Mouse (Mus musculus) embryo, embryonic 11 days (tissue): ENCODE measurements around the gene Synpo2l.

ENCODE experiments used
- DNase-seq: peaks from one replicate; pipeline ENCODE4 v3.0.0-alpha.2; 2015

Gene Synpo2l

GRCm38 (mm10) chr14:20677906-20678305, 9.8 kb upstream of the Synpo2l start:
- no peak for DNase-seq

GRCm38 (mm10) chr14:20674064-20674833, 6.1 kb upstream of the Synpo2l start, which contains the start of gene Sec24c:
Gene Sec24c (plus strand): TSS chr14:20674308.
- peak; percentile 100 for DNase-seq

DNA sequence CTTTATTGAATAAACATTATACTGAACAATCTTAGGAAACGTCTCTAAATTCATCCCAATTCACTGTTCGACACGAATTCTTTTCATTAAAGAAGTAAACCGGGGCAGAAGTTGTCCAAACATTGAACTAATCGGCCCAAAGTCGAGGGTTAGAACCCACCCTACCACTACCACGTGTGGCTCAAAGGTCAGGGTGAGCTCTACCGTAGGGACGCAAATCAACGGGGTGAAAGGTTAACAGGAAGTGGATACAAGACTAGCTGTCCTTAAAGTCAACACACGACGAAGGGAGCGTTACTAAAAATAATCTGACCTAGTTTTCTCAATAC, 5.5 kb upstream of the Synpo2l start:
- no peak for DNase-seq

GRCm38 (mm10) chr14:20672990-20673389, 4.8 kb upstream of the Synpo2l start:
- no peak for DNase-seq

GRCm38 (mm10) chr14:20667469-20667868, 685 bp downstream of the Synpo2l start:
- no peak for DNase-seq

GRCm38 (mm10) chr14:20664436-20664835, 3.7 kb downstream of the Synpo2l start:
- no peak for DNase-seq

DNA sequence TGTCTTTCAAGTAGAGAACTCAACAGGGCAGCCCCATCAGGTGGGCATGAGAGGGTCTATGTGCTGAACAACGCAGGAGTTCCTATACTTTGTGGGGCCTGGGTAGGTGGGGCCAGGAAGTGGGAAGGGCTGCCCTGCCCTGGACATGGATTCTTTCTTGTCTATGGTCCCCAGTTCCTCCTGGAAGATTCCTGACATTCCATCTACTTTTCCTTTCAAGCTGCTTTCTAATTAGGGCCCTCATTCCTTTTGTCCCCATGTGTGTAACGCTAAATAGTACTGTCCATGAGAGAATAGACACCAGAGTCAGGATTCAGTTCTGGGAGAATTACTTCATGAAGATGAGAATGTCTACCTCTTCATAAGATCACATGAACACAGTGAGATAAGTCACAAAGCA, 4.6 kb downstream of the Synpo2l start:
- no peak for DNase-seq

DNA sequence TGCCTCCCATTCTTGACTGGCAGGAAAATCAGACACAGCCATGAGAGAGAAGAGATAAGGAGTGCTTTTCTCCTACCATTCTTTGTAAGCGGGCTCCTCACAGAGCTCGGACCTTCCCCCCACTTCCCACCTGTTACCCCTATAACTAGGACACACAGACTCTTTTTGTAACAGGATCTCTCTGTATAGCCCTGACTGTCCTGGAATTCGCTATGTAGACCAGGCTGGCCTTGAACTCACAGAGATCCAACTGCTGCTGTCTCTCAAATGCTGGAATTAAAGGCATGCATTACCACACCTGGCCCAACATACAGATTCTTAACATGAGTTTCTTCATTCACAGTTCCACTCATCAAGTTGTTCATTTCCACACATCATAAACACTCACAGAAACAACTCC, 5.4 kb downstream of the Synpo2l start:
- no peak for DNase-seq

DNA sequence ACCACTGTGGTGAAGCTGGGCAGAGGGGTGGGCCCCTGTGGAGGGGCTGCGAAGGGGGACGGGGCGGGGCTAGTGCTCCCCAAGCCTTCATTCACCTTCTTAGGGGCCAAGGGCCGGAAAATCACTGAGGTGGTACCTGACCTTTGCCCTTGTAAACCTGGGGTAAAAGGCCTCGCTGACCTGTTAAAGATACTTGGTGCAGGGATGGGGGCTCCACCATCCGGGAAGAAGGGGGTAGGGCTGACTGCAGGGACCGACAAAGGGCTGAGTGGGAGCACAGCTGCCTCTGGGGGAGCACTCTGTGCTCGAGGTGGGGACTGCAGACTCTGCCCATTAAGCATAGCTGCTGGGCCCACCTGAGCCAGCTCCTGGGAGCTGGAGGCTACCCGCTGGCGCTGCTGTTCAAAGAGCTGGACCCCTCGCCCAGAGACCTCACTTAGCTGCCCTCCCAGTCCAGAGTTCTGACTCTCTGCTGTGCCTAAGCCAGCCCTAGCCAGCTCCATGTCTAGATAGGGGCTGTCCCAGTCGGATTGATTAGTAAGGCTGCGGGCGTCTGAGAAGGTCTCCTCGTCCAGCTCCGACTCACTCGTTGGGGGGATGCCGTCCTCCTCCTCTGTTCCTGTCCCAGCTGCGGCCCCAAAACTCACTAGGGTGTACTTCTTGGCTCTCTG, 6.4 kb downstream of the Synpo2l start:
- peak; percentile 47 for DNase-seq

DNA sequence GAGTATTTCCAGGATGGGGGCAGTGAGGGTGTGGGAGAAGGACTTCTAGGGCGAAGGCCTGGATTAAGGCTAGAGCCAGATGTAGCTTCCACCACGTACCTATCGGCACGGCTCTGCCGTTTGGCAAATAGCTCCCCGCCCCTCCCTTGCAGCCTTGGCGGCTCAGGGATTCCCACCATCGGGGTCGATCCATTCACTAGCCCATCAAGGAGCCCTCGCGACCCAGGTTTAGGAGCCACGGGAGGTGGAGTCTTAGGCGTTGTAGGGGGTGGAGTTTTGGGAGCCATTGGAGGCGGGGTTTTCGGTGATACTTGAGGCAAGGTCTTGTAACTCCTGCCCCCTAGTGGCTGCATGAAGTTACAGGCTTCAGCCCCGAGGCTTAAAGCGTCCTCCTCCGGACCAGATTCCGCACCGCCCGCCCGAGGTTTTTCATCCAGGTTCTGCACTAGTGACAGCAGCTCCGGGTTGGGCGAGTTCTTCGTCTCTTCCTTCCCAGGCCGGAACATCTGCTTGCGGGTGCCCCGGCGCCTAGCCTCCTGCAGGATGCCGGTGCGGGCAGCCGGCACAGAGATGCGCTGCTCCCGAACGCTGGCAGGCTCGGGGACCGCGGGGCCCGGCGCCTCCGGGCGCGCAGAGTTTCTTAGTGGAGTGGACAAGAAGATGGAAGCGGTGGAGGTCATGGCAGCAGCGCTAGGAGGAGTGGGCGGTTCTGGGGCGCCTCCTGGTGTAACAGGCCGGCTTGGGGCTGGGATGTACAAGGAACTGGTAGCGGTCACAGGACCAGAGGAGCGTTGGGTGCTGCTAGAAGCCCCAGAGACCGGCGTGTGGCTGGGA, 7.1 kb downstream of the Synpo2l start:
- DNase-seq = peak; percentile 99

- DNase-seq = no peak
Observed at GRCm38 (mm10) chr14:20659687-20660086, 8.5 kb downstream of the Synpo2l start.

- DNase-seq = no peak
Observed at GRCm38 (mm10) chr14:20658902-20659301, 9.3 kb downstream of the Synpo2l start.

GRCm38 (mm10) chr14:20658326-20658725, 9.8 kb downstream of the Synpo2l start:
- peak; percentile 68 for DNase-seq

GRCm38 (mm10) chr14:20656361-20656760, 11.8 kb downstream of the Synpo2l start, which contains the start of gene Myoz1:
Gene Myoz1 (minus strand): TSS chr14:20656540.
- no peak for DNase-seq

DNA sequence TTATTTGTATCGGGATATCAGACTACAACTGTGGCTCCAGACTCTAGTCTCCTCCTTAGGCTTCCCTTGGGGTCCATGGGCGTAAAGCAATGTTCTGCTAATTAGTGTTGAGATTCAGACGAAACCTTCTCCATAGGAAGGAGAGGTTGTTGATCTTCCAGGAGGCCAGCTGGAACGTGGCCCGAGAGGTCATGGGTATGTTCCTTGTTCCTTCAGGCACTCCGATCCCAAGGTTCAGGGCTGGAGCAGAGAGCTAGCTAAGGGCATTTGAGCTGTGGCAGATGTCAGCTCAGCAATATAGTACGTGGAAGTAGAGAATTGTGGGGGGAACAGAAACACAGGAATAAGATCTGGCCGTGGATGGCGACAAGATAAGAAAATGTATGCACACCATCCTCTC, 12.4 kb downstream of the Synpo2l start:
- DNase-seq = no peak

GRCm38 (mm10) chr14:20654690-20655421, 13.3 kb downstream of the Synpo2l start:
- no peak for DNase-seq

- no peak for DNase-seq
Observed at GRCm38 (mm10) chr14:20651722-20652256, 16.4 kb downstream of the Synpo2l start.

DNA sequence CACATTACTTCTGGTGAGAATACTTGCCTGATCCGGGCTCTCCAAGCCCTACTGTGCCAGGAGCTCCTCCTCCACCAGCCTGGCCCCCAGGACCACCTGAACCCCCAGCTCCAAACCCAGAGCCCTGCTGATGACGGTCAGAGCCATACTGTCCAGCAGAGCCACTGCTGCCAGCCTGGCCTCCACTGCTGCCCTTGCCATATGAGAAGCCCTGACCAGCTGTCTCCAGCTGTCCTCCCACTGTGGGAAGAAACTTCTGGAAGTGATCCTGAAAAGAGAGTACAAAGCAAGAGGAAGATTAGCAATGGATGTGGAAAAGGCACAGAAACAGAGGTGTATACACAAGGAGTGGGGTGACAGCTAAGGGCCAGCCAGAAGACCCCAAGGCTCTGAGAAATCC, 17.2 kb downstream of the Synpo2l start:
- no peak for DNase-seq

DNA sequence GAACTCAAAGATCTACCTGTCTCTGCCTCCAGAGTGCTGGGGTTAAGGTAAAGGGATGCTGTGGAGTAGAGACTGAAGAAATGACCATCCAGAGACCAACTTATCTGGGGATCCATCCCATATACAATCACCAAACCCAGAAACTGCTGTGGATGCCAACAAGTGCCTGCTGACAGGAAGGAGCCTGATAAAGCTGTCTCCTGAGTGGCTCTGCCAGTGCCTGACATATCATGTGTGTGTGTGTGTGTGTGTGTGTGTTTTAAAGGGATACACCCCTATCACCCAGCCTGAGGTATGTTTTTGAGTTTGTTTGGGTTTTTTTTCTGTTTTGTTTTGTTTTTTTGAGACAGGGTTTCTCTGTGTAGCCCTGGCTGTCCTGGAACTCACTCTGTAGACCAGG, 21.8 kb downstream of the Synpo2l start:
- DNase-seq = no peak

DNA sequence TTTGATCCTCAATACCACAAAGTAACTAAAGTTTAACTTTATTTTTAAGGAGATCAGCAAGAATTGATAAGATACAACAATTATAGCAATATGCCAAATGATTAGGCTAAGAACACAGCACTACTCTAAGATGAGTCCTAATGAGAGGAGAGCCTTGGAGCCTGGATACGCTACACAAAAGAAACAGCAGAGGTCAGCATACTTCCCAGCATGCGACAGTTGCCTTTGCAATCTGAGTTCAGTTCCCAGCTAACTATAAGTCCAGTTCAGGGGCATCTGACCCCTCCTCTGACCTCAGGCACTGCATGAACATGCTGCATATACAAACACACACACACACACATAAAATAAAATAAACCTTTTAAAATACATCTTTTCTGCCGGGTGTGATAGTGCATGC, 22.6 kb downstream of the Synpo2l start:
- no peak for DNase-seq

DNA sequence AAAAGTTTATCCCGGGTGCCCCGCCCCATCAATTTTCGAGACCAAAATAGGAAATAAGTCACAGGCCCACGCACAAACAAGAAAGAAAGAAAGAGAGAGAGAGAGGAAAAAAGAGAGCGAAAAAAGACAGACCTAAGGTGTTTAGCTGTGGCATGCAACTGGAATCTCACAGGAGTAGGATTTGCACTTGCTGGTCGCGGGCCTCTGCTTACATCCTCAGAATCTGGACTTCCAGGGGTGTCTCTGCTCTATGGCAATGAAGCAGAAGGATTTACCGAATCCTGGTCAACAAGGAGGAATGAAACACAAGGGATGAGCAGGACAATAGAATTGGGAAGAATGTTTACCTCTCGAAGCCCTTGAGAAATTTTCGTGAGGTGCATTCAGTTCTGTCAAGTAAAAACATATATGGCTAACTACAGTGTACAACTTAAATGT, 26.7 kb downstream of the Synpo2l start:
- peak; percentile 37 for DNase-seq

- peak; percentile 99 for DNase-seq
Observed at GRCm38 (mm10) chr14:20640644-20641437, 27.3 kb downstream of the Synpo2l start, which contains the start of gene Usp54. Gene Usp54 (minus strand): TSS chr14:20641063.
